Mouse (Mus musculus) hindbrain, postnatal 0 days (tissue): ENCODE measurements around the gene Nfasc. TPM values are rescaled to one million over a fixed set of nuclear protein-coding genes. Genes with fewer than 3 reads are reported as not detected.

Experiments used
- ATAC-seq: fragments of 200-750 bp; cut with Nextera tagmentation; 2 replicates; pipeline ENCODE4 v1.8.0; 2017; ENCODE audit warnings: mild to moderate bottlenecking, moderate TSS enrichment, moderate library complexity
- DNase-seq: peaks from one replicate; pipeline ENCODE4 v3.0.0-alpha.2; 2015; ENCODE audit warnings: low spot score
- H3K27ac ChIP-seq: fragments of 300-500 bp; sonication (generic); 2 replicates; pipeline ENCODE4 v1.5.1; 2014; ENCODE audit warnings: mild to moderate bottlenecking
- H3K27me3 ChIP-seq: fragments of 300-500 bp; sonication (generic); 2 replicates; pipeline ENCODE4 v1.6.1; 2014; ENCODE audit warnings: low read length, mixed read lengths; ENCODE audit not compliant: insufficient read depth
- H3K36me3 ChIP-seq: fragments of 300-500 bp; sonication (generic); 2 replicates; pipeline ENCODE4 v1.6.1; 2014; ENCODE audit warnings: low read length, mixed read lengths; ENCODE audit not compliant: insufficient read depth
- H3K4me1 ChIP-seq: fragments of 300-500 bp; sonication (generic); 2 replicates; pipeline ENCODE4 v1.6.1; 2014; ENCODE audit warnings: antibody characterized with exemption, low read length, mixed read lengths; ENCODE audit not compliant: insufficient read depth
- H3K4me2 ChIP-seq: fragments of 300-500 bp; sonication (generic); 2 replicates; pipeline ENCODE4 v1.6.1; 2014; ENCODE audit warnings: low read depth, mild to moderate bottlenecking, low read length, moderate library complexity, mixed read lengths
- H3K4me3 ChIP-seq: fragments of 300-500 bp; sonication (generic); 2 replicates; pipeline ENCODE4 v1.5.1; 2014; ENCODE audit warnings: low read length
- H3K9ac ChIP-seq: fragments of 300-500 bp; sonication (generic); replicated peaks from 2 replicates; pipeline ENCODE4 v1.6.1; 2014; ENCODE audit warnings: mild to moderate bottlenecking, low read length, moderate library complexity, mixed read lengths
- H3K9me3 ChIP-seq: fragments of 300-500 bp; sonication (generic); 2 replicates; pipeline ENCODE4 v1.6.1; 2016; ENCODE audit warnings: low read length, mixed read lengths
- CTCF ChIP-seq: IDR thresholded peaks from 2 replicates; pipeline ENCODE4 v1.5.1; 2016; ENCODE audit warnings: antibody characterized with exemption, control low read depth, low read depth
- WGBS: fragments of 180-500 bp; shearing (Covaris S2); extraction: QIAGEN DNeasy Blood & Tissue Kit; methylation state at CpG from one replicate; pipeline ENCODE4 v1.1.7; 2014; 5-methylcytosine and 5-hydroxymethylcytosine counted together
- polyA plus RNA-seq: library from polyadenylated mRNA; unstranded; fragments of >200 nt; fragmentation: Nextera tagmentation; extraction: Ambion mirVana; gene quantifications from 2 replicates; pipeline ENCODE4 v1.2.1, GENCODE M21; 2015
- total RNA-seq: library from RNA; depleted of rRNA; stranded (reverse); fragments of >200 nt; gene quantifications from 2 replicates; pipeline ENCODE4 v1.2.3, GENCODE M21; 2014

The Nfasc gene
- total and polyA plus RNA-seq, 2 experiments from 2014 or later = 30.5 to 69.6 TPM

DNA sequence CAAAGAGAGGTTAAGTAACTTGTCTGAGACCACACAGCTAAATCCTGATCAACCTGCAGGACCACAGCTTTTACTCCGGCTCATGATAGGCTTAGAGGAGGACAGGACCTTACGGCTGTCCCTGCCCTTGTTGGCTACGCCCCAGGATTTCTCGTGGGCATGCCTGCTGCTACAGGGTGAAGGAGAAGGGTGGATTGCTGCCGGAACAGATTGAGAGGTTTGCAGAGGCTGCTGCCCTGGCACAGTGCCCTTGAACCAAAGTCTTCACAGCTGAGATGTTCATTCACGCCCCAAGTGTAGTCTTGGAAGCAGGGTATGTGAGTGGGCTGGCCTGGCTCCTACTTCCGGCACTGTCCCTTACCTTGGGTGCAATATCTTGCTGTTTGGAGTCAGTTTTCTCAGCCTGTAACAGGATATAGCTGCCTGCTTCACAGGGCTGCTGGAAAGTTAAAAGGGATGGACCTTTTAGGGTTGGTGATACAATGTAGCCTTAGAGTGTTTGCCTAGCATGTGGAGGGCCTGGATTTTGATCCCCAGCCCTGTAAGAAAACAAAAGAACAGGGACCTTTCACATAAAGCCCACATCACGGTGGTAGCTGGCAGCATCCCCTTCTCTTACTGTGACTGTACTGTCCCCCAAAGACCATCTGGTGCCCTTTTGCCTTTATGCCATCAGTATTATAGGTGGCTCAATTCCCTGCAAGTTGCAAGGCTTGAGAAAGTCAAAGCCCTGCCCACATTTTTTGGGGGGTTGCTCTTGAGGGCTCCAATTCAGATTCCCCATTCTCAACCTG lies 180.5 kb downstream of the Nfasc start:
- Histone ChIP-seq H3K4me2 (no peak overlapping the region), H3K9me3 (no peaks in the 10 kb centered on the region), H3K36me3 (no peaks in the 10 kb centered on the region), H3K27ac (peak overlapping the region; percentile 52), H3K9ac (no peak overlapping the region), H3K4me3 (no peak overlapping the region), H3K27me3 (no peaks in the 10 kb centered on the region), H3K4me1 (peaks cover 34% of the 10 kb centered on the region)
- ATAC-seq (peak; percentile 30; the same call in 1 of the 2 replicates), DNase-seq (peak; percentile 81)
- whole genome bisulfite sequencing = 35% methylated on average over 8 of the region's 8 CpGs
- TF ChIP-seq CTCF = no peak

DNA sequence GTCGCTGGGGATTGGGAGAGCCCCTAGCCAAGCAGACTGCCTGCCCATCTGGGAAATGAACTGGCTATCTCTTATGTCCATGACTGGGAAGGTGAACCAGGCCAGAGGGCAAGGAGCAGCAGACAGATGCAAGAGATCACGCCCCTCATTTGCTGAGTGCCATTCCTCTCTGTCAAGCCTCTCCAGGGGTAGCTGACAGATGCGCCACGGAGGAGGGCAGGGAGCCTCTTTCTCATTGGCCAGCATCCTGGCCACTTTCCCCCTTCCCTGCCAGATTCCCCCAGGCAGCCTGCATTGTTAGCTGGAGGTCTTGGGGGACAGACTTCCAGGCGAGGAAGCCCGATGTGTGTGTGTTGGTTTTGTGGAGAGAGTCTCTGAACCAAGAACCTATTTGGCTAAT lies 182.6 kb downstream of the Nfasc start:
- H3K27ac ChIP-seq = peak overlapping the region; percentile 32; the same call in 1 of the 2 replicates
- H3K9me3 ChIP-seq = no peaks in the 10 kb centered on the region
- no peaks in the 10 kb centered on the region for H3K36me3 ChIP-seq
- no peak for ATAC-seq
- DNase-seq = peak; percentile 31
- H3K27me3 ChIP-seq = no peaks in the 10 kb centered on the region
- no peak for TF ChIP-seq CTCF
- no peak overlapping the region for H3K9ac ChIP-seq
- WGBS = 7% methylated on average over 6 of the region's 6 CpGs
- H3K4me2 ChIP-seq = no peak overlapping the region
- peaks cover 34% of the 10 kb centered on the region for H3K4me1 ChIP-seq
- H3K4me3 ChIP-seq = no peak overlapping the region

DNA sequence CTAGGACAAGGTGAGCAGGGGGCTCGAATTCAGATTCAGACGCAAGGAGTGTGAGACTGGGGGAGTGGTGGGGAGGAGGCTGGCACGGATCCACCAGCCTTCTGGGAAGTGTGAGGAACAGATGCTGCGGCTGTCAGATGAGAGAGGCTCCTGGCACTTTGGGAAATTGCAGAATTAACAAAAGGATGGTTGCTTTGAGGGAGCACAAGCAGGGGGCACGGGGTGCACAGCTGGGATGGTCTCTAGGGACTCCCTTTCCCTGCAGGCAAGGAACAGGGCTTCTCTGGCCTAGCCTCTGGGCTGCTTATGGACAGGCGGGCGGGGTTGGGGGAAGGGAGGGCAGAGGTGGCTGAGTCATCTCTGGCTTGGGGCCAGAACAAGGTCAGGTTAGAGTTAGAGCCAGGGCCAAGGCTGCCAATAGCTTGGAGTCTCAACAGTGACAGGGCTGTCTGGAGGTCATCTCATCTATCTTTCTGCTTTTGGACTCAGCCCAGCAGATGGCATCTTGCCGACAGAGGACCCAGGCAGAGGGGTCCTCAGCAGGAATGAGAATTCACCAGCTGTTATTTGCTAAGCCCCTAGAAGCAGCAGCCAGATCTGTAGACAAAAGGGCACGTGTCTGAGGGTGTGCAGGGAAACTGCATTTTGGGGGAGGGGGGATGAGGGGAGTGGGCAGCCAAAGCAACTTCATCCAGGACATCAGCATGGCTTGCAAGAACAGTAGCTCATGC lies 183.5 kb downstream of the Nfasc start:
- Histone ChIP-seq H3K4me3 (no peak overlapping the region), H3K4me1 (peaks cover 34% of the 10 kb centered on the region), H3K27me3 (no peaks in the 10 kb centered on the region), H3K4me2 (no peak overlapping the region), H3K27ac (peak overlapping the region; percentile 32), H3K36me3 (no peaks in the 10 kb centered on the region), H3K9ac (no peak overlapping the region), H3K9me3 (no peaks in the 10 kb centered on the region)
- WGBS = 17% methylated on average over 9 of the region's 9 CpGs
- peak; percentile 77 for ATAC-seq
- peak; percentile 81 for DNase-seq
- 0 out of 2 replicates have a peak, but pooled peaks have one; percentile 19 for TF ChIP-seq CTCF

DNA sequence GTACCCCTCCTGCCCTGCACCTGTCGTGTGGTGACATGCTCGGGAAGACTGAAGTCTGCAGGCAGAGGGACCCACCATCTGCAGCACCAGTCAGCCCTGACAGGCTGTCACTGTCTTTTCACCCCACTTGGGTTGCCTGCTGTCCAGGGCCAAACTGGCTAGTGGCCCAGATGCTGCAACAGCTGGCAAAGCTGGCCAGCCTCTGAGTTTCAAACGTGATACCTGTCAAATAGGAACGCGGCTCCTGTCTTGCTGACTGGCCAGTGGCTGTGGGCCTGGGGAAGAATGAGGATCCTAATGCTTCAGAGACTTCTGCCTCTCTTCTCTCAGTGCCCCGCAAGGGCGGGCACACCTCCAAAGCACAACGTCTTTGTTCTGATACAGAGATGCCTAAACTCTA lies 197.8 kb downstream of the Nfasc start:
- H3K4me2 ChIP-seq = peak overlapping the region; percentile 73; the same call in 1 of the 2 replicates
- TF ChIP-seq CTCF = no peak
- WGBS = 54% methylated on average over 8 of the region's 8 CpGs
- peak overlapping the region; percentile 36; the same call in 1 of the 2 replicates for H3K27ac ChIP-seq
- peaks cover 4% of the 10 kb centered on the region; the same call in 1 of the 2 replicates for H3K4me1 ChIP-seq
- H3K9me3 ChIP-seq = no peaks in the 10 kb centered on the region
- DNase-seq = peak; percentile 33
- H3K9ac ChIP-seq = no peak overlapping the region; the same call in 1 of the 2 replicates
- no peaks in the 10 kb centered on the region for H3K27me3 ChIP-seq
- no peaks in the 10 kb centered on the region for H3K36me3 ChIP-seq
- no peak overlapping the region for H3K4me3 ChIP-seq
- no peak for ATAC-seq

DNA sequence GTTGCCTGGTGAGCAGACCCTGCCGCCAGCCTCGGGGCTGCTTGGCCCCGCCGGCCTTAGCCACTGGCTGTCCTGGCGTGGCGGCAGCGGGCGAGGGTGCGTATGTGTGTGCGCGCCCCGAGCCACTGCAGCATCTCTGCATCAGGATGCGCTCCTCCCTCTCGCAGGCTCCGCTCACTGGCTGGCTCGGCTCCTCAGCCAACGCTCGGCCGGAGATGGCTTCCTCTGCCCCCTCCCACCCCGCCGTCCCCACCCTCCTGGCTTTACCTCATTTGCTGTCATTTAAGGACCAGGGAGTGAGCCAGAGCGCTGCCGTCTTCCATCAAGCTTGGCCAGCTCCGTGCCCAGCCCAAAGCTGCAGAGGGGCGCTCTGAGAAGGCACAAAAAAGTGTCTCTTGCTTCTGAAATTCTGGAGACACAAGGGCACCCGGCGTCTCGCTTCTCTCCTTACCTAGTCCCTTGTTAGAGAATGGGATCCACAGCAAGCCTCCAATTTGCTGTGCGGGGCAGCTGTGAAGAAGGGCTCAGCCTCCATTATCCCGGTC lies 198.8 kb downstream of the Nfasc start, which contains the start of gene Cntn2:
Gene Cntn2 (minus strand): TSS at position 495 of the 545 bp plus-strand sequence.
- H3K4me1 ChIP-seq = peaks cover 4% of the 10 kb centered on the region; the same call in 1 of the 2 replicates
- WGBS = 1% methylated on average over 29 of the region's 30 CpGs
- no peaks in the 10 kb centered on the region for H3K9me3 ChIP-seq
- H3K36me3 ChIP-seq = no peaks in the 10 kb centered on the region
- peak; percentile 87 for DNase-seq
- peak within 1 kb of the TSS; percentile 64 for H3K27ac ChIP-seq
- ATAC-seq = peak; percentile 91
- peak within 1 kb of the TSS; percentile 62 for H3K9ac ChIP-seq
- peak within 1 kb of the TSS; percentile 73 for H3K4me2 ChIP-seq
- no peaks in the 10 kb centered on the region for H3K27me3 ChIP-seq
- TF ChIP-seq CTCF = no peak
- peak within 1 kb of the TSS; percentile 48 for H3K4me3 ChIP-seq

DNA sequence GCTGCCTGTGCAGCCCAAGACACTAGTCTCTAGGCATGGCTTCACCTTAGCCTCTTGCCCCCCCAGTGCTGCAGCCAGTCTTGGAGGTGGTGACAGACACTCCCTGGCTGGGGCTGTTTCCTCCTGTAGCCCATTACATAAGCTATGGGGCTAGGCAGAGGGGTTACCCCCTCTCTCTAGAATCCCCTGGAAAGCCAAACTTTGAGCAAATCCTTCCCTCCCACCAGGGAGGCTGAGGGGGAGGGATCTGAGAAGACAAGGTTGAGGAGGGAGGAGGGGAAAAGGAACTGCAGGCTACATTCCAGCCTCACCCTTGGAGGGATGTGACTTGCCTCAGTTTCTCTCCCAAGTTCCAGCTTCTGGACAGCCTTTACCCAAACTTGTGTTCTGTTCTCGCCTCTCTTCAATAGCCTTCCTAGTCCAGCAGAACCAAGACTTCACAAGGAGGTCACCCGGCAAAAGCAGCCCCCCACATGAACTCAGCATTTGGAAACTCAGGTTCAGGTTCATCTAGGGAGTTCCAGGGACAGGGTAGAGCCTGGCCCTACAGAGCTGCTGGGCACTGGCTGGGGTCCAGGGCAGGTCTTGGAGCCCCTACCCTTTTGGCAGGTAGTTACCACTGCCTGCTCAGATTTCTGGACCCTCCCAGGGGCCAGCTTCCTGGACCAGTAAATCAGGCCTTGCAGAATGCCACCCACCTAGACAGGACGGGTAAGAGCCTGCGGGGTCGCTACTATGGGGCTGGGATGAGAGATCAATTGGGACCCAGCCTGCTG lies 199.6 kb downstream of the Nfasc start:
- no peak for TF ChIP-seq CTCF
- Histone ChIP-seq H3K9ac (peak overlapping the region; percentile 62), H3K27ac (peak overlapping the region; percentile 64), H3K4me3 (peak overlapping the region; percentile 48), H3K27me3 (no peaks in the 10 kb centered on the region), H3K9me3 (no peaks in the 10 kb centered on the region), H3K4me1 (peaks cover 8% of the 10 kb centered on the region; the same call in 1 of the 2 replicates), H3K4me2 (peak overlapping the region; percentile 73), H3K36me3 (no peaks in the 10 kb centered on the region)
- WGBS = 14% methylated on average over 5 of the region's 5 CpGs
- DNase-seq (no peak), ATAC-seq (peak; percentile 4; the same call in 1 of the 2 replicates)
